Mouse (Mus musculus) T-cell, adult 66 days (primary cell): ENCODE results near the gene Fam136a. TPM values are rescaled to one million over a fixed set of nuclear protein-coding genes. Genes with fewer than 3 reads are reported as not detected.

Experiments used
- total RNA-seq, 2 experiments: library from RNA; stranded (reverse); gene quantifications; 3 replicates in 1 of 2; 4 replicates in 1 of 2; pipeline ENCODE4 v1.2.4; 2023

Fam136a gene
- total RNA-seq: 10 to 100 TPM; 15.1 to 16.1 TPM

GRCm38 (mm10) chr6:86365371-86366124, at the start of gene Fam136a:
Gene Fam136a, plus strand, starts transcription at chr6:86365646.

GRCm38 (mm10) chr6:86370764-86371339, 5.4 kb downstream of the Fam136a start, which contains the start of gene Snrpg:
Gene Snrpg, plus strand, starts transcription at chr6:86371304.

GRCm38 (mm10) chr6:86396581-86397256, 31.3 kb downstream of the Fam136a start, which contains the start of gene Pcyox1:
Gene Pcyox1, minus strand, starts transcription at chr6:86397154.

GRCm38 (mm10) chr6:86404100-86404861, 38.8 kb downstream of the Fam136a start, which contains the start of gene Tia1:
Gene Tia1, plus strand, starts transcription at chr6:86404219.

Other genes starting within 250 kb of the Fam136a start
- gene Tgfa, start 170.4 kb upstream of the Fam136a start, total RNA-seq: not detected
- gene Snrpg, start 5.7 kb downstream of the Fam136a start, total RNA-seq: 100 to 1,000 TPM; 250 to 253 TPM
- gene Pcyox1, start 31.5 kb downstream of the Fam136a start, total RNA-seq: 10 to 100 TPM in 1 of 2 experiments, 1 to 10 TPM in 1; 10.0 to 10.5 TPM
- 10 to 100 TPM; 75.1 to 88.6 TPM for gene Tia1, start 38.6 kb downstream of the Fam136a start, total RNA-seq
- 1 to 10 TPM in 1 of 2 experiments, not detected in 1; 5.3 TPM for gene Gm44790, start 61.0 kb downstream of the Fam136a start, total RNA-seq
- gene C87436, start 72.7 kb downstream of the Fam136a start, total RNA-seq: 10 to 100 TPM; 51.9 to 55.8 TPM
- 100 to 1,000 TPM; 214 to 238 TPM for gene Pcbp1, start 160.7 kb downstream of the Fam136a start, total RNA-seq